Mouse (Mus musculus) limb, embryonic 15.5 days (tissue): ENCODE results near the gene Rps27l. TPM values are rescaled to one million over a fixed set of nuclear protein-coding genes. Genes with fewer than 3 reads are reported as not detected.
"Not testable (repeated sequence)": the region's sequence is repeated elsewhere in the genome, so short reads cannot be mapped to it uniquely, and the experiment has no call there.

ENCODE experiments used
- ATAC-seq: fragments of 200-750 bp; cut with Nextera tagmentation; 2 replicates; pipeline ENCODE4 v1.8.0; 2017; ENCODE audit warnings: low read depth, moderate TSS enrichment; ENCODE audit not compliant: insufficient number of reproducible peaks, low FRiP score, low TSS enrichment
- H3K27ac ChIP-seq: fragments of 300-500 bp; sonication (generic); 2 replicates; pipeline ENCODE4 v1.5.1; 2015; ENCODE audit warnings: moderate library complexity, mild to moderate bottlenecking, inconsistent platforms
- H3K27me3 ChIP-seq: fragments of 300-500 bp; sonication (generic); 2 replicates; pipeline ENCODE4 v1.6.1; 2015; ENCODE audit warnings: inconsistent platforms
- H3K36me3 ChIP-seq: fragments of 300-500 bp; sonication (generic); 2 replicates; pipeline ENCODE4 v1.6.1; 2015; ENCODE audit warnings: inconsistent platforms
- H3K4me1 ChIP-seq: fragments of 300-500 bp; sonication (generic); 2 replicates; pipeline ENCODE4 v1.6.1; 2015; ENCODE audit warnings: inconsistent platforms
- H3K4me2 ChIP-seq: fragments of 300-500 bp; sonication (generic); 2 replicates; pipeline ENCODE4 v1.6.1; 2015; ENCODE audit warnings: mild to moderate bottlenecking, inconsistent platforms
- H3K4me3 ChIP-seq: fragments of 300-500 bp; sonication (generic); 2 replicates; pipeline ENCODE4 v1.5.1; 2015; ENCODE audit warnings: mild to moderate bottlenecking, inconsistent platforms
- H3K9ac ChIP-seq: fragments of 300-500 bp; sonication (generic); 2 replicates; pipeline ENCODE4 v1.6.1; 2015; ENCODE audit warnings: inconsistent platforms
- H3K9me3 ChIP-seq: fragments of 300-500 bp; sonication (generic); 2 replicates; pipeline ENCODE4 v1.6.1; 2016; ENCODE audit warnings: inconsistent platforms
- WGBS: fragments of 180-500 bp; shearing (Covaris S2); methylation state at CpG from one replicate; pipeline ENCODE4 v1.1.7; 2015; 5-methylcytosine and 5-hydroxymethylcytosine counted together
- polyA plus RNA-seq: library from polyadenylated mRNA; unstranded; fragments of >200 nt; fragmentation: Nextera tagmentation; extraction: Ambion mirVana; gene quantifications from 2 replicates; pipeline ENCODE4 v1.2.1, GENCODE M21; 2015

The Rps27l gene
- polyA plus RNA-seq, 1 experiment from 2014 or later, result 601 TPM

GRCm38 (mm10) chr9:66913254-66913934 is 32.5 kb upstream of the Rps27l start:
- not testable (repeated sequence) for H3K27me3 ChIP-seq, H3K9ac ChIP-seq, H3K4me2 ChIP-seq, ATAC-seq, H3K36me3 ChIP-seq, H3K4me3 ChIP-seq, H3K9me3 ChIP-seq, H3K27ac ChIP-seq
- WGBS, result 91% methylated on average over 5 of the region's 5 CpGs
- peaks cover 13% of the 10 kb centered on the region; the same call in 1 of the 2 replicates for H3K4me1 ChIP-seq

- Histone ChIP-seq H3K36me3 (no peaks in the 10 kb centered on the region), H3K4me1 (peaks cover 13% of the 10 kb centered on the region; the same call in 1 of the 2 replicates), H3K27ac (no peak overlapping the region), H3K4me3 (no peak overlapping the region), H3K27me3 (no peaks in the 10 kb centered on the region), H3K4me2 (no peak overlapping the region), H3K9me3 (no peaks in the 10 kb centered on the region), H3K9ac (no peak overlapping the region)
- ATAC-seq, result no peak
- 91% methylated on average over 3 of the region's 3 CpGs for WGBS
Measured at GRCm38 (mm10) chr9:66914540-66914939, 31.3 kb upstream of the Rps27l start.

- no peak overlapping the region for H3K9ac ChIP-seq
- WGBS, result 75% methylated on average over 5 of the region's 5 CpGs
- no peak overlapping the region for H3K4me2 ChIP-seq
- no peak for ATAC-seq
- no peak overlapping the region for H3K4me3 ChIP-seq
- H3K36me3 ChIP-seq, result no peaks in the 10 kb centered on the region
- no peaks in the 10 kb centered on the region for H3K27me3 ChIP-seq
- H3K4me1 ChIP-seq, result peaks cover 10% of the 10 kb centered on the region; the same call in 1 of the 2 replicates
- no peak overlapping the region for H3K27ac ChIP-seq
- no peaks in the 10 kb centered on the region for H3K9me3 ChIP-seq
Measured at GRCm38 (mm10) chr9:66915401-66915800, 30.5 kb upstream of the Rps27l start.

GRCm38 (mm10) chr9:66915869-66916785 is 29.8 kb upstream of the Rps27l start:
- Histone ChIP-seq H3K4me1 (peaks cover 10% of the 10 kb centered on the region; the same call in 1 of the 2 replicates), H3K36me3 (no peaks in the 10 kb centered on the region), H3K4me3 (no peak overlapping the region), H3K4me2 (no peak overlapping the region), H3K9me3 (no peaks in the 10 kb centered on the region), H3K9ac (no peak overlapping the region), H3K27me3 (no peaks in the 10 kb centered on the region), H3K27ac (no peak overlapping the region)
- no peak for ATAC-seq
- WGBS, result 86% methylated on average over 9 of the region's 9 CpGs

- no peak overlapping the region for H3K4me2 ChIP-seq
- no peaks in the 10 kb centered on the region for H3K27me3 ChIP-seq
- H3K9me3 ChIP-seq, result no peaks in the 10 kb centered on the region
- 81% methylated on average over 8 of the region's 8 CpGs for WGBS
- no peak overlapping the region for H3K27ac ChIP-seq
- H3K9ac ChIP-seq, result no peak overlapping the region
- H3K4me3 ChIP-seq, result no peak overlapping the region
- H3K36me3 ChIP-seq, result no peaks in the 10 kb centered on the region
- peaks cover 10% of the 10 kb centered on the region; the same call in 1 of the 2 replicates for H3K4me1 ChIP-seq
- no peak for ATAC-seq
Measured at GRCm38 (mm10) chr9:66917216-66917891, 28.5 kb upstream of the Rps27l start.

GRCm38 (mm10) chr9:66917892-66918255 is 28.0 kb upstream of the Rps27l start:
- no peak overlapping the region for H3K27ac ChIP-seq
- H3K4me1 ChIP-seq, result peaks cover 10% of the 10 kb centered on the region; the same call in 1 of the 2 replicates
- H3K4me3 ChIP-seq, result peak overlapping the region; percentile 77
- H3K36me3 ChIP-seq, result no peaks in the 10 kb centered on the region
- H3K4me2 ChIP-seq, result no peak overlapping the region
- H3K9me3 ChIP-seq, result no peaks in the 10 kb centered on the region
- no peaks in the 10 kb centered on the region for H3K27me3 ChIP-seq
- WGBS, result 72% methylated on average over 1 of the region's 1 CpGs
- ATAC-seq, result no peak
- H3K9ac ChIP-seq, result no peak overlapping the region

- Histone ChIP-seq H3K4me3 (peak overlapping the region; percentile 77), H3K4me1 (peaks cover 10% of the 10 kb centered on the region; the same call in 1 of the 2 replicates), H3K9me3 (no peaks in the 10 kb centered on the region), H3K9ac (peak overlapping the region; percentile 75), H3K27ac (peak overlapping the region; percentile 88), H3K4me2 (peak overlapping the region; percentile 82), H3K27me3 (no peaks in the 10 kb centered on the region), H3K36me3 (no peaks in the 10 kb centered on the region)
- WGBS, result 2% methylated on average over 27 of the region's 27 CpGs
- ATAC-seq, result no peak
Measured at GRCm38 (mm10) chr9:66918672-66919330, 27.1 kb upstream of the Rps27l start.

- H3K4me2 ChIP-seq, result peak within 1 kb of the TSS; percentile 82
- H3K9ac ChIP-seq, result peak within 1 kb of the TSS; percentile 75
- WGBS, result under 1% methylated on average over 43 of the region's 49 CpGs
- H3K4me3 ChIP-seq, result peak within 1 kb of the TSS; percentile 77
- no peaks in the 10 kb centered on the region for H3K36me3 ChIP-seq
- H3K27me3 ChIP-seq, result no peaks in the 10 kb centered on the region
- H3K4me1 ChIP-seq, result peaks cover 10% of the 10 kb centered on the region; the same call in 1 of the 2 replicates
- H3K9me3 ChIP-seq, result no peaks in the 10 kb centered on the region
- ATAC-seq, result peak; percentile 99
- peak within 1 kb of the TSS; percentile 88 for H3K27ac ChIP-seq
Measured at GRCm38 (mm10) chr9:66919382-66919971, 26.4 kb upstream of the Rps27l start, which contains the start of gene Rab8b. Gene Rab8b (minus strand): TSS chr9:66919687.

- Histone ChIP-seq H3K9me3 (no peaks in the 10 kb centered on the region), H3K4me2 (peak overlapping the region; percentile 66), H3K4me1 (peaks cover 10% of the 10 kb centered on the region; the same call in 1 of the 2 replicates), H3K36me3 (no peaks in the 10 kb centered on the region), H3K27ac (peak overlapping the region; percentile 87), H3K9ac (0 out of 2 replicates have a peak overlapping the region, but pooled peaks have one; percentile 26), H3K4me3 (peak overlapping the region; percentile 77), H3K27me3 (no peaks in the 10 kb centered on the region)
- 0% methylated on average over 14 of the region's 14 CpGs for WGBS
- peak; percentile 55; the same call in 1 of the 2 replicates for ATAC-seq
Measured at GRCm38 (mm10) chr9:66919981-66920380, 25.9 kb upstream of the Rps27l start.

- WGBS, result 3% methylated on average over 6 of the region's 6 CpGs
Measured at GRCm38 (mm10) chr9:66920488-66921279, 25.2 kb upstream of the Rps27l start.

More at GRCm38 (mm10) chr9:66920488-66921279, 25.2 kb upstream of the Rps27l start:
- no peak overlapping the region for H3K27ac ChIP-seq
- no peaks in the 10 kb centered on the region for H3K27me3 ChIP-seq
- H3K4me3 ChIP-seq, result peak overlapping the region; percentile 77
- ATAC-seq, result no peak
- peak overlapping the region; percentile 66 for H3K4me2 ChIP-seq
- H3K9me3 ChIP-seq, result no peaks in the 10 kb centered on the region
- no peaks in the 10 kb centered on the region for H3K36me3 ChIP-seq
- H3K4me1 ChIP-seq, result peaks cover 10% of the 10 kb centered on the region; the same call in 1 of the 2 replicates
- no peak overlapping the region for H3K9ac ChIP-seq
